Mouse (Mus musculus): Measurements from ENCODE around the gene Elf4.

Gene Elf4

GRCm38 (mm10) chrX:48365836-48366577 is 96.9 kb downstream of the Elf4 start:
- DNase-seq, result no peak
